Mouse (Mus musculus) liver, adult 2 months (tissue): ENCODE data around the gene Irf2bp1.

Experiments used
- CTCF ChIP-seq: fragments of 200-500 bp; IDR thresholded peaks from 2 replicates; pipeline ENCODE4 v1.5.1; 2011; ENCODE audit warnings: low read depth, low read length, control low read depth
- POLR2A ChIP-seq: fragments of 200-500 bp; IDR thresholded peaks from 2 replicates; pipeline ENCODE4 v1.6.1; 2011; ENCODE audit warnings: low read length, control low read depth; ENCODE audit not compliant: insufficient read depth; ENCODE audit errors: extremely low read depth

- no peak for TF ChIP-seq CTCF
- no peak for TF ChIP-seq POLR2A
Observed at GRCm38 (mm10) chr7:19051161-19051560, 47.3 kb downstream of the Irf2bp1 start.
